Mouse (Mus musculus) embryonic facial prominence, embryonic 12.5 days (tissue): ENCODE measurements around the gene Tax1bp3. TPM values are rescaled to one million over a fixed set of nuclear protein-coding genes. Genes with fewer than 3 reads are reported as not detected.

Experiments
- ATAC-seq: fragments of 200-750 bp; cut with Nextera tagmentation; 2 replicates; pipeline ENCODE4 v1.8.0; 2017; ENCODE audit not compliant: insufficient number of reproducible peaks, insufficient read depth, low FRiP score, low TSS enrichment
- H3K27ac ChIP-seq: fragments of 300-500 bp; sonication (generic); 2 replicates; pipeline ENCODE4 v1.5.1; 2016; ENCODE audit warnings: mild to moderate bottlenecking
- H3K27me3 ChIP-seq: fragments of 300-500 bp; sonication (generic); 2 replicates; pipeline ENCODE4 v1.6.1; 2016; ENCODE audit warnings: mild to moderate bottlenecking, moderate library complexity
- H3K36me3 ChIP-seq: fragments of 300-500 bp; sonication (generic); 2 replicates; pipeline ENCODE4 v1.6.1; 2016; ENCODE audit warnings: mild to moderate bottlenecking
- H3K4me1 ChIP-seq: fragments of 300-500 bp; sonication (generic); 2 replicates; pipeline ENCODE4 v1.6.1; 2016
- H3K4me2 ChIP-seq: fragments of 300-500 bp; sonication (generic); replicated peaks from 2 replicates; pipeline ENCODE4 v1.6.1; 2016; ENCODE audit warnings: mild to moderate bottlenecking, moderate library complexity
- H3K4me3 ChIP-seq: fragments of 300-500 bp; sonication (generic); 2 replicates; pipeline ENCODE4 v1.5.1; 2016; ENCODE audit warnings: mild to moderate bottlenecking
- H3K9ac ChIP-seq: fragments of 300-500 bp; sonication (generic); 2 replicates; pipeline ENCODE4 v1.6.1; 2016; ENCODE audit warnings: mild to moderate bottlenecking, moderate library complexity
- H3K9me3 ChIP-seq: fragments of 300-500 bp; sonication (generic); 2 replicates; pipeline ENCODE4 v1.6.1; 2016; ENCODE audit warnings: mild to moderate bottlenecking, moderate library complexity
- WGBS: fragments of 180-500 bp; shearing (Covaris S2); methylation state at CpG from one replicate; pipeline ENCODE4 v1.1.7; 2016; 5-methylcytosine and 5-hydroxymethylcytosine counted together
- polyA plus RNA-seq: library from polyadenylated mRNA; unstranded; fragments of >200 nt; fragmentation: Nextera tagmentation; extraction: Ambion mirVana; gene quantifications from 2 replicates; pipeline ENCODE4 v1.2.1, GENCODE M21; 2016

Tax1bp3 gene
- polyA plus RNA-seq, 1 experiment from 2014 or later: 206 TPM

DNA sequence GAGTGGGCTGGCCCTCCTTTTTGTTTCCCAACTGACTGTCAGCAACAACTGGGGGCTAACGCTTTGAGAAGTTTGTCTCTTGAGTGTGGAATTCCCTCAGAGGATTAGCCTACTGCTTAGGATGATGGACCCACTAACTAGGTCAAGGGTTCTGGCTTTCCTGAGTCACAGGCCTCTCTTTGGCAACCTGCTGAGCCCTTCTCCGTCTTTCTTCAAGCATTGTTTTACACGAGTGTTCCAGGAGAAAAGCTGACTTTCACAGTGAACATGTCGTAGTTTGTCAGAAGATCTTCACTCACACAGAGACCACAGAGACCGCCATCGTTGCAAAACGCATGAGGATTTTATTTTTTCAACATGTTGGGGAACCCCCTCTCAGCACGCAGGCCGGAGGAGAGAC, 28.7 kb upstream of the Tax1bp3 start:
- Histone ChIP-seq H3K27ac (no peak overlapping the region), H3K9me3 (no peaks in the 10 kb centered on the region), H3K27me3 (no peaks in the 10 kb centered on the region), H3K4me2 (no peak overlapping the region), H3K9ac (no peak overlapping the region), H3K4me1 (no peaks in the 10 kb centered on the region), H3K4me3 (no peak overlapping the region), H3K36me3 (no peaks in the 10 kb centered on the region)
- ATAC-seq: no peak
- 74% methylated on average over 9 of the region's 9 CpGs for WGBS

DNA sequence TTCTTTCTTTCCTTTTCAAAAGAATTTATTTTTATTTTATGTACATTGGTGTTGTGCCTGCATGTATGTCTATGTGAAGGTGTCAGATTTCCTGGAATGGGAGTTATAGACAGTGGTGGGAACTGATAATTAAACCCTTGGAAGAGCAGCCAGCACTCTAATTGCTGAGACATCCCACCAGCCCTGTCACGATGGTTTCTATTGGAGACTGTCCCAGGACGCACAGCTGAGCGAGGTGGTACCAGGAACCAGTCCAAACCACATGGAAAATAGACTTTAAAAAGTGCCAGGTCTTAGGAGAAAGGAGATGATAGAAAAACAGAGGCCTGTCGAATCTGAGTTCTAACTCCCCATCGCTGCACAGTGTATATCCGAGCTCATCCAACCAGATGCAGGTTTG, 21.8 kb upstream of the Tax1bp3 start:
- H3K4me2 ChIP-seq: no peak overlapping the region
- no peak overlapping the region for H3K9ac ChIP-seq
- no peak for ATAC-seq
- H3K4me3 ChIP-seq: no peak overlapping the region
- H3K36me3 ChIP-seq: no peaks in the 10 kb centered on the region
- no peak overlapping the region for H3K27ac ChIP-seq
- H3K27me3 ChIP-seq: peaks cover 11% of the 10 kb centered on the region
- 77% methylated on average over 6 of the region's 6 CpGs for WGBS
- H3K4me1 ChIP-seq: no peaks in the 10 kb centered on the region; the same call in 1 of the 2 replicates
- no peaks in the 10 kb centered on the region for H3K9me3 ChIP-seq

DNA sequence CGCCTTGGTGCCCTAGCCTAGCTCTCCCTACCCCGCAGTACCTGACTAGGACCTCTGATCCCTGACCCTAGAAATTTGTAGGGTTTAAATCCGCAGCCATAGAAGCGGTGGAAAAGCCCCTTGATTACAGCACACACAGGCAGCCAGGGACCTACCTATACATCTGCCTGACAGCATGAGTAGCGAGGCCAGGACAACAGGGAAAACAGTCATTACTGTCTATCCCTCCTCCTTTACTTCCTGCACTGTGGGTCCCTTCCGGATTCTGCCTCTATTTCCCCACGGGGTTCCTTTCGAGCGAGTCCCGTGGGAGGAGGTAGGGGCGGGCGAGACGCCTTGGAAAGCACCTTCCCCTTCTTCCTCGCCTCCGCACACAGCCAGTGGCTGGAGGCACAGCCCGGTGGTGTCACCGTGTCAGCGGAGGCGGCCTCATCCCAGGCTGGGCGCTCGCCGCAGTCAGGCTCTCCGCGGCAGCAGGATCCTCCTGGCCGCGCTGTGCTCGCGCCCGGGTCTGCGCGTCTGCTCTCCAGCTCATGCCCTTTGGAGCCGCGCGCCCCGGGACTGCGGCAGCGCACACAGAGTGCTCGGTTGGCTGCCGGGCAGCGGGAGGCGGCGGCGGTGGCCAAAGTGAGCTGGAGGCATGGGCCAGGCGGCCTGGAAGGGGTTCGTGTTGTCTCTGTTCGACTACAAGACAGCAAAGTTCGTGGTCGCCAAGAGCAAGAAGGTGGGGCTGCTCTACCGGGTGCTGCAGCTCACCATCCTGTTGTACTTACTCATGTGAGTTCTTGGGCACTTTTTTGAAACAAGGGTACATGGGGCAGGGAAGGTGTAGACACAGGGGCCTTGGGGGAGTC, 16.7 kb upstream of the Tax1bp3 start, which contains the start of gene P2rx5:
TSS of gene P2rx5 (plus strand) at position 465 of the 854 bp plus-strand sequence.
- peaks cover 24% of the 10 kb centered on the region for H3K27me3 ChIP-seq
- H3K9me3 ChIP-seq: no peaks in the 10 kb centered on the region
- H3K4me3 ChIP-seq: peak within 1 kb of the TSS; percentile 40
- ATAC-seq: 0 out of 2 replicates have a peak, but pooled peaks have one; percentile 57
- no peaks in the 10 kb centered on the region for H3K36me3 ChIP-seq
- H3K27ac ChIP-seq: no peak within 1 kb of the TSS
- H3K9ac ChIP-seq: peak within 1 kb of the TSS; percentile 57
- peaks cover 5% of the 10 kb centered on the region; the same call in 1 of the 2 replicates for H3K4me1 ChIP-seq
- whole genome bisulfite sequencing: 3% methylated on average over 49 of the region's 49 CpGs
- H3K4me2 ChIP-seq: peak within 1 kb of the TSS; percentile 78

DNA sequence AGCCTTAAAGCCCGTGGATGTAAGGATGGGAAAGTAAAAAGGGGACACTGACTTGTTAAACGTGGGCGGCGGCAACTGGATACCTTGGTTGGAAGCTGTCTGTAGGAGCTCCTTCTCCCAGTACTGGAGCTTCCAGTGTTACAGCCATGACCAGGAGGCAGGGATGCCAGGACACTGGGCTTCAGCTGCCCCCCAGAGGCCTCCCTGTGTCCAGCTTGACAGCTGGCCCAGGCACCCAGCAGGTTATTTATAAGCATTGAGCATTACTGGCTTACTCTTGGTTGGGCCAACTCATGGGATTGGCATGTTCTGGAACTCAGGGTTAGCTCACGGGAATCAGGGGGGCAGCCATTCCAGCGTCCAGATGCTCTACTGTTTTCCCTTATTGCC, 16.1 kb upstream of the Tax1bp3 start:
- Histone ChIP-seq H3K27me3 (peaks cover 24% of the 10 kb centered on the region), H3K9ac (peak overlapping the region; percentile 57; the same call in 1 of the 2 replicates)
- 27% methylated on average over 6 of the region's 6 CpGs for WGBS

DNA sequence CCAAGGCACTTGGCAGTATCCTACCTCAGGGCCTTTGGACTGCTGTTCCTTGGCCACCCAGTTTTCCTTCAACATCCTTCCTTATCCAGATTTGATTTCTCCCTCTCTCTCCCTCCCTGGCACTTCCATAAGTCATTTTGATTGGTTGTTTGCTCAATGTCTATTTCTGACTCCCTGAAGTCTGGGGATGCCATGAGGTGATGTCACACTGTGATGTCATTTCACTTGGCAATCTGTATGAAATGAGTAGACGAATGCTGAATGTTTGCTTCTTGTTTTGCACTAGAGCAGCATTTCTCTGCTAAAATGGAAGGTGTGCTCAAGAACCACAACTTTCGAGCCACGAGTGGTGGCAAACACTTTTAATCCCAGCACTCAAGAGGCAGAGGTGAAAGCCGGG, 15.3 kb upstream of the Tax1bp3 start:
- Histone ChIP-seq H3K27ac (no peak overlapping the region), H3K9ac (no peak overlapping the region), H3K4me1 (peaks cover 5% of the 10 kb centered on the region; the same call in 1 of the 2 replicates), H3K4me2 (no peak overlapping the region), H3K27me3 (peaks cover 24% of the 10 kb centered on the region), H3K9me3 (no peaks in the 10 kb centered on the region), H3K4me3 (no peak overlapping the region), H3K36me3 (no peaks in the 10 kb centered on the region)
- ATAC-seq: no peak
- WGBS: 88% methylated on average over 4 of the region's 4 CpGs

More for the DNA sequence above, 16.1 kb upstream of the Tax1bp3 start:
- H3K4me2 ChIP-seq: peak overlapping the region; percentile 78
- no peaks in the 10 kb centered on the region for H3K36me3 ChIP-seq
- H3K4me3 ChIP-seq: peak overlapping the region; percentile 40
- no peak overlapping the region for H3K27ac ChIP-seq
- no peak for ATAC-seq
- H3K9me3 ChIP-seq: no peaks in the 10 kb centered on the region
- peaks cover 5% of the 10 kb centered on the region; the same call in 1 of the 2 replicates for H3K4me1 ChIP-seq

DNA sequence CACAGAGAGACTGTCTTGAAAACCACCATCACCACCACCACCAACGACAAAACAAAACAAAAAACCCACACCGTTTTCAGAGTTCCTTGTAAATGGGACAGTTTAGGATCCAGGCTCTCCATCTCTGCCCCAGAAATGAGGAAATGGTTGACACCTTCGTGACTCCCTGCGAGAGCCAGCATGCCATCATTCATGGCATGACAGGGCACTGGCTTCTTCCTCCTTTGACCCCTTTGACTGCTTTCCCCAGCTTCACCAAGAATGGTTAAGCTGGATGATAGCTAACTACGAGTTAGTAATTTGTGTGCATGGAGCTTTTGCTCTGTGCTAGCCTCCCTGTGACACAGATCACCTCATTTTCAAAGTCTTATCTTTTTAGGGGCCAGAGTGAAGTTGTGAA, 14.6 kb upstream of the Tax1bp3 start:
- H3K9me3 ChIP-seq: no peaks in the 10 kb centered on the region
- H3K27me3 ChIP-seq: peaks cover 24% of the 10 kb centered on the region
- WGBS: 79% methylated on average over 5 of the region's 5 CpGs
- no peaks in the 10 kb centered on the region for H3K36me3 ChIP-seq
- H3K4me3 ChIP-seq: no peak overlapping the region
- H3K27ac ChIP-seq: no peak overlapping the region
- no peak overlapping the region for H3K9ac ChIP-seq
- ATAC-seq: no peak
- no peak overlapping the region for H3K4me2 ChIP-seq
- peaks cover 5% of the 10 kb centered on the region; the same call in 1 of the 2 replicates for H3K4me1 ChIP-seq

DNA sequence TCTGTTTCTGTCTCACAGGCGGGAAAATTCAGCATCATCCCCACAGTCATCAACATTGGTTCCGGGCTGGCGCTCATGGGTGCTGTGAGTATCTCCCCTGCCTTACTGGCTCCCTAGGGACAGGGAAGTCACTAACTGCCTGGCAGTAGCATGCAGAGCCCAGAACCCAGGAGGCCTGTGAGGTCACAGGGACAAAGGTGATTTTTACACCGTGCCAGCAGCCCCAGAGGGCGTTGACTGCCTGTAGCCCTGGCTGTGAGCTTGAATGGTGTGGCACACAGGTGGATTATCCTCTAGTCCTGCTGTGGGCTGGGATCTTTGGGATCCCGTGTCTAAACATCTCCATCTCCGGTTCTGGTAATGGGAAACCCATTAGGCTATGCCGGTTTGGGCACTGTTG, 8.8 kb upstream of the Tax1bp3 start:
- 84% methylated on average over 8 of the region's 8 CpGs for WGBS
- Histone ChIP-seq H3K4me2 (no peak overlapping the region), H3K9ac (no peak overlapping the region), H3K9me3 (no peaks in the 10 kb centered on the region), H3K27ac (no peak overlapping the region), H3K36me3 (peaks cover 14% of the 10 kb centered on the region; the same call in 1 of the 2 replicates), H3K27me3 (no peaks in the 10 kb centered on the region), H3K4me3 (no peak overlapping the region), H3K4me1 (no peaks in the 10 kb centered on the region)
- no peak for ATAC-seq

DNA sequence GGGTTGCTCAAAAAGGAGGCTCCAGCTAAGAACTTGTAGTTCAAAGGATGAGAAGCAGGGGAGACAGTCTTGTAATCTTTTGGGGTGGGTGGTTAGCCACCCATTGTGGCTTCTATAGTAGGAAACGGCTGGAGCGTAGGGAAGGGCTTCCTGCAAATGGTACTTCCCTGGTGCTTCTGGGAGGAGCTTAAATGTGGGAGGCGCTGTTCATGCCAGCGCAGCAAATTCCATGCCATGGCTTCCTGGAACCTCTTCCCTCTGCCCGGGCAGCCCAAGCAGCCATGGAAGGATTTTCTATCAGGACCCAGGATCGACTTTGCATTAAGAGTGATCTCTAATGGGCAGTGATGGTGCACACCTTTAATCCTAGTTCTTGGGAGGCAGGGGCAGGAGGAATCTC, 8.3 kb upstream of the Tax1bp3 start:
- Histone ChIP-seq H3K36me3 (peaks cover 19% of the 10 kb centered on the region; the same call in 1 of the 2 replicates), H3K4me2 (no peak overlapping the region), H3K27ac (no peak overlapping the region), H3K9ac (no peak overlapping the region), H3K4me3 (no peak overlapping the region), H3K27me3 (no peaks in the 10 kb centered on the region), H3K9me3 (no peaks in the 10 kb centered on the region), H3K4me1 (no peaks in the 10 kb centered on the region)
- WGBS: 87% methylated on average over 6 of the region's 6 CpGs
- no peak for ATAC-seq

DNA sequence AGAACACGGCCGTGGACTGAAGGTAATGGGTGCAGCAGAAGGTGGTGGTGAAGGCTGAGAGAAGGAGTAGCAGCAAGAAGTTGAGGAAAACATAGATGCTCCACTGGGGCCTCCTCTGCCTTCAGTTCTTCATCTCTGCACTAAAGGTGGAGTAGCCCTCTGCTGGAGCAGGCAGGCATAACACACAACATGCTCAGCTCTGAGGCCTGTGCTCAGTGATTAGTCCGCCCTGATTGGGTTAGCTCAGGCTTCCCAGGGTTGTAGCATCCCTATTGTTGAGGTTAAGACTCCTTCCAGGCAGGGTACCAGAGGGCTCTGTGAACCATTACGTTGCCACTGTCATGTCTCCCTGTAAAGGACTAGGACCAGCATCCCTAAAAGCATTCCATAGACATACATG, 7.7 kb upstream of the Tax1bp3 start:
- Histone ChIP-seq H3K9me3 (no peaks in the 10 kb centered on the region), H3K36me3 (peaks cover 25% of the 10 kb centered on the region), H3K9ac (no peak overlapping the region), H3K4me1 (no peaks in the 10 kb centered on the region), H3K4me2 (no peak overlapping the region), H3K4me3 (no peak overlapping the region), H3K27ac (no peak overlapping the region), H3K27me3 (no peaks in the 10 kb centered on the region)
- WGBS: 43% methylated on average over 4 of the region's 4 CpGs
- ATAC-seq: no peak

DNA sequence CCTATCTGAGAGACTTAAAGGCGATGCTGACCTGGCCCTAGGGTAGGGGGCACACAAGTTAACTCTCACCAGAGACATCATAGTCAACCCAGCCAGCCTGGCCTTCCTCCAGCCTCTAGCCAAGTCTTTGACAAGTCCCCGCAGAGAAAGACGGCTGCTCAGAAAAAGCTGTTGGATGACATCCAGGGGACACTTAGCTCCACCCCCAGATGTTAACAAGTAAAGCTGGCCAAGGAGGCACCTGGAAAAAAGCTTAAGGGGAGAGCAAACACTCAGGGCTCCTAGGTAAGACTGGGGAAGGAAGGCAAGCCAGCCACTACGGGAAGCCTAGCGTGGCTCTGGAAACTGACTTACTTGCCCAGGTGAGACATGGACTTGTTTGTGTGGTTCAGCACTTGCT, 4.7 kb upstream of the Tax1bp3 start:
- Histone ChIP-seq H3K36me3 (peaks cover 29% of the 10 kb centered on the region), H3K4me3 (no peak overlapping the region), H3K9ac (no peak overlapping the region), H3K27ac (0 out of 2 replicates have a peak overlapping the region, but pooled peaks have one; percentile 50), H3K9me3 (no peaks in the 10 kb centered on the region), H3K27me3 (no peaks in the 10 kb centered on the region), H3K4me2 (no peak overlapping the region), H3K4me1 (peaks cover 6% of the 10 kb centered on the region)
- 55% methylated on average over 5 of the region's 5 CpGs for WGBS
- ATAC-seq: no peak

DNA sequence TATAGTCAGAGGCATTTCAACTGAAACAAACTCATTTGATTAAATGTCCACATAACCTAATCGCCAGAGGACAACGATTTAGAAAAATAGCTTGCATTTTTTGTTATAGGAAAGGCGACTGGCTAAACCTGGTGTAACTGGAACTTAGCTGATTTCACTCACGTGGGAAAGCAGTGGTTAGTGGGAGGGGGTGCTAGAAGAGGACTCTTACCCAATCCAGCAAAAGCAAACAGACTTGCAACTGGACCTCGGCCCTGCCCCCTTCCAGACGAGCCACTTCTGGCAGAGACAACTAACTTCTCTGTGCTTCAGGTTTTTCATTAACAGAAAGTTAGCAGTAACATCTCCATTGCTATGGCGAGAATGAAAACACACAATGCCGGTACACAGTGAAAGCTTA, 1.3 kb upstream of the Tax1bp3 start:
- no peak overlapping the region for H3K27ac ChIP-seq
- no peaks in the 10 kb centered on the region for H3K27me3 ChIP-seq
- 34% methylated on average over 8 of the region's 8 CpGs for WGBS
- H3K9me3 ChIP-seq: no peaks in the 10 kb centered on the region
- H3K4me3 ChIP-seq: peak overlapping the region; percentile 96
- H3K4me2 ChIP-seq: peak overlapping the region; percentile 74
- H3K36me3 ChIP-seq: peaks cover 25% of the 10 kb centered on the region
- peak overlapping the region; percentile 93 for H3K9ac ChIP-seq
- peaks cover 15% of the 10 kb centered on the region for H3K4me1 ChIP-seq
- no peak for ATAC-seq

DNA sequence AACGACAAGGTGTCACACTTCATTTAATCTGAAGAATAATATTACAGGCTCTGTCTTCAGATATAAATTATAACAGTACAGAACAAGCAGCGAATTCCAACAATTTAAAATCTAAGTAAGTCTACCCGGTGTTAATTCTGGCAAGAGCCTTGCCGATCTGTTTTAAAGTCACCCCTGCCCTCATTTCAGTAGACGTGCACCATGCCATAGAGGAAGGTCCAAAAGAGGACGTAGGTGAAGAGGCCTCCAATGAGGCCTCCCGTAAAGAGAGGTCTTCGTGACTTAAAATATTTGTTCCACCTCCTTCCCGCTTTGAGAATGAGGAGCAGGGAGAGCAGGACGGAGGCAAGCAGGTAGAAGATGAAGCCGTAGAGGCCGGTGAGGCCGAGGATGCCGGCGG, 697 bp upstream of the Tax1bp3 start:
- no peak for ATAC-seq
- Histone ChIP-seq H3K4me3 (peak overlapping the region; percentile 96), H3K4me2 (peak overlapping the region; percentile 74), H3K27me3 (no peaks in the 10 kb centered on the region), H3K36me3 (peaks cover 25% of the 10 kb centered on the region), H3K27ac (peak overlapping the region; percentile 88), H3K9me3 (no peaks in the 10 kb centered on the region), H3K4me1 (peaks cover 15% of the 10 kb centered on the region), H3K9ac (peak overlapping the region; percentile 93)
- WGBS: 1% methylated on average over 15 of the region's 15 CpGs
